Mouse (Mus musculus): ENCODE measurements around the gene Cyp2b19. TPM values are rescaled to one million over a fixed set of nuclear protein-coding genes. Genes with fewer than 3 reads are reported as not detected.

Gene Cyp2b19
- 0.46 and 0.82 TPM in 2 replicates for polyA plus RNA-seq (2014; fragmentation: Nextera tagmentation; extraction: Ambion mirVana)

- WGBS = 83% methylated on average over 2 of the region's 2 CpGs
- H3K36me3 ChIP-seq (ENCODE audit: control insufficient read depth, insufficient read depth, low read length) = no peaks in the 10 kb centered on the region
- H3K9me3 ChIP-seq (ENCODE audit: control insufficient read depth, low read length) = no peaks in the 10 kb centered on the region
- no peak within 1 kb of the TSS for H3K27ac ChIP-seq (ENCODE audit: low read depth, low read length)
- no peak within 1 kb of the TSS for H3K4me3 ChIP-seq (ENCODE audit: low read depth, low read length)
- H3K4me2 ChIP-seq (ENCODE audit: low read depth, low read length) = no peak within 1 kb of the TSS
- H3K9ac ChIP-seq (replicated peaks; ENCODE audit: low read depth, low read length) = no peak within 1 kb of the TSS
- H3K4me1 ChIP-seq (ENCODE audit: control insufficient read depth, insufficient read depth, low read length) = no peaks in the 10 kb centered on the region
- ATAC-seq (ENCODE audit: low read depth) = no peak
- no peaks in the 10 kb centered on the region for H3K27me3 ChIP-seq (ENCODE audit: control insufficient read depth, insufficient read depth, low read length)
Observed at GRCm38 (mm10) chr7:26756842-26757241, at the start of gene Cyp2b19. TSS of gene Cyp2b19 (plus strand) at chr7:26757142.

- Histone ChIP-seq H3K9me3 (ENCODE audit: control insufficient read depth, low read length) (no peaks in the 10 kb centered on the region), H3K36me3 (ENCODE audit: control insufficient read depth, insufficient read depth, low read length) (no peaks in the 10 kb centered on the region), H3K4me1 (ENCODE audit: control insufficient read depth, insufficient read depth, low read length) (no peaks in the 10 kb centered on the region), H3K27me3 (ENCODE audit: control insufficient read depth, insufficient read depth, low read length) (no peaks in the 10 kb centered on the region), H3K27ac (ENCODE audit: low read depth, low read length) (no peak overlapping the region), H3K9ac (replicated peaks; ENCODE audit: low read depth, low read length) (no peak overlapping the region), H3K4me3 (ENCODE audit: low read depth, low read length) (no peak overlapping the region), H3K4me2 (ENCODE audit: low read depth, low read length) (no peak overlapping the region)
- ATAC-seq (ENCODE audit: low read depth) = no peak
- WGBS = 90% methylated on average over 11 of the region's 11 CpGs
Observed at GRCm38 (mm10) chr7:26711061-26711460, 45.9 kb upstream of the Cyp2b19 start.

DNA sequence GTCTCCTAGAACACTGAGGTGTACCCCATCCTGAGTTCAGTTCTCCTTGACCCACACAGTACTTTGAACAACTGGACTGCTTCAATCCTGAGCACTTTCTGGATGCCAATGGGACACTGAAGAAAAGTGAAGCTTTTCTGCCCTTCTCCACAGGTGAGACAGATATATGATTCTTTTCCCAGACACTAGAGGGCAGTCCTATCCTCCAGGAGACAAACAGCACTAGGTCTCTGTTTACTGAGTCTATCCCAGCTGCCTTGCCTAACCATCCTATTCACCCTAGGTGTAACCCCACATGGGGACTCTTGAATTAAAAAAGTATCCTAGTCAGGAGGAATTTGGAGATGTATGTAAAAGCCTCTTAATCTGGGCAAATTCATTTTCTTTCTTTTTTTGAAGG, 18.0 kb upstream of the Cyp2b19 start:
- Histone ChIP-seq H3K9me3 (ENCODE audit: control insufficient read depth, low read length) (no peaks in the 10 kb centered on the region), H3K9ac (replicated peaks; ENCODE audit: low read depth, low read length) (no peak overlapping the region), H3K27ac (ENCODE audit: low read depth, low read length) (no peak overlapping the region), H3K36me3 (ENCODE audit: control insufficient read depth, insufficient read depth, low read length) (no peaks in the 10 kb centered on the region), H3K4me1 (ENCODE audit: control insufficient read depth, insufficient read depth, low read length) (no peaks in the 10 kb centered on the region), H3K27me3 (ENCODE audit: control insufficient read depth, insufficient read depth, low read length) (no peaks in the 10 kb centered on the region), H3K4me2 (ENCODE audit: low read depth, low read length) (no peak overlapping the region), H3K4me3 (ENCODE audit: low read depth, low read length) (no peak overlapping the region)
- ATAC-seq (ENCODE audit: low read depth) = no peak

DNA sequence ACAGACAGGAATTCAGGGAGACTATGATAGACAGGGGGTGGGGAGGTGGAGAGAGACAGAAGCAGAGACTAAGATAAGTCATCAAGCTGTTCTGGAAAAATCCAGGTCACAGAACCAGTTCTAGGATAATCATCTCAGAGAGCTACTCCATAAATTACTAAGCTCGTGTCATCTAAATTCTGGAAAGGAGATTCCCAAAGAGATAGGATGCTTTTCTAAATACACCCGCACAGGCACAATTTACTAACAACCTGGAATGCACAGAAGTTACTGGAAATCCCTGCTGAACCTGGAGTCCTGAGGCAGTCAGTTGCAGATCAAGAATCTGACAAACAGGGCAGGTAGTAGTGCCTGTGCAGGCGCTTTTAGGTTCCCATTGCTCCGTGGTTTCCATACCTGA, 13.0 kb upstream of the Cyp2b19 start:
- no peak overlapping the region for H3K9ac ChIP-seq (replicated peaks; ENCODE audit: low read depth, low read length)
- no peak overlapping the region for H3K27ac ChIP-seq (ENCODE audit: low read depth, low read length)
- H3K4me2 ChIP-seq (ENCODE audit: low read depth, low read length) = no peak overlapping the region
- no peaks in the 10 kb centered on the region for H3K36me3 ChIP-seq (ENCODE audit: control insufficient read depth, insufficient read depth, low read length)
- no peaks in the 10 kb centered on the region for H3K9me3 ChIP-seq (ENCODE audit: control insufficient read depth, low read length)
- no peak for ATAC-seq (ENCODE audit: low read depth)
- H3K4me1 ChIP-seq (ENCODE audit: control insufficient read depth, insufficient read depth, low read length) = no peaks in the 10 kb centered on the region
- H3K27me3 ChIP-seq (ENCODE audit: control insufficient read depth, insufficient read depth, low read length) = no peaks in the 10 kb centered on the region
- WGBS = 87% methylated on average over 4 of the region's 4 CpGs
- no peak overlapping the region for H3K4me3 ChIP-seq (ENCODE audit: low read depth, low read length)

- Histone ChIP-seq H3K27ac (ENCODE audit: low read depth, low read length) (no peak overlapping the region), H3K36me3 (ENCODE audit: control insufficient read depth, insufficient read depth, low read length) (no peaks in the 10 kb centered on the region), H3K9ac (replicated peaks; ENCODE audit: low read depth, low read length) (no peak overlapping the region), H3K27me3 (ENCODE audit: control insufficient read depth, insufficient read depth, low read length) (no peaks in the 10 kb centered on the region), H3K4me3 (ENCODE audit: low read depth, low read length) (no peak overlapping the region), H3K4me1 (ENCODE audit: control insufficient read depth, insufficient read depth, low read length) (no peaks in the 10 kb centered on the region), H3K9me3 (ENCODE audit: control insufficient read depth, low read length) (no peaks in the 10 kb centered on the region), H3K4me2 (ENCODE audit: low read depth, low read length) (no peak overlapping the region)
- ATAC-seq (ENCODE audit: low read depth) = no peak
- WGBS = 75% methylated on average over 1 of the region's 1 CpGs
Observed at GRCm38 (mm10) chr7:26745486-26745885, 11.5 kb upstream of the Cyp2b19 start.

DNA sequence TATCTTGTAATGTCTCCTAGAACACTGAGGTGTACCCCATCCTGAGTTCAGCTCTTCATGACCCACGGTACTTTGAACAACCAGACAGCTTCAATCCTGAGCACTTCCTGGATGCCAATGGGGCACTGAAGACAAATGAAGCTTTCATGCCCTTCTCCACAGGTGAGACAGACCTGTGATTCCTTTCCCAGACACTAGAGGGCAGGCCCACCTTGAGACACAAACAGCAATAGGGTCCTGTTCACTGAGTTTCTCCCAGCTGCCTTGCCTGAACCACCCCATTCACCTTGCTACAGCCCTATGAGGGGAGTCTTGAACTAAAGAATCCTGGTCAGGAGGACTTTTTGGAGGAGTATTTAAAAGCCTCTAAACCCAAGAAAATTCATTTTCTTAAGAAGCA, 10.1 kb downstream of the Cyp2b19 start:
- Histone ChIP-seq H3K36me3 (ENCODE audit: control insufficient read depth, insufficient read depth, low read length) (no peaks in the 10 kb centered on the region), H3K9me3 (ENCODE audit: control insufficient read depth, low read length) (no peaks in the 10 kb centered on the region), H3K4me3 (ENCODE audit: low read depth, low read length) (no peak overlapping the region), H3K9ac (replicated peaks; ENCODE audit: low read depth, low read length) (no peak overlapping the region), H3K27ac (ENCODE audit: low read depth, low read length) (no peak overlapping the region), H3K4me2 (ENCODE audit: low read depth, low read length) (no peak overlapping the region), H3K4me1 (ENCODE audit: control insufficient read depth, insufficient read depth, low read length) (no peaks in the 10 kb centered on the region), H3K27me3 (ENCODE audit: control insufficient read depth, insufficient read depth, low read length) (no peaks in the 10 kb centered on the region)
- no peak for ATAC-seq (ENCODE audit: low read depth)
- 53% methylated on average over 1 of the region's 1 CpGs for WGBS

DNA sequence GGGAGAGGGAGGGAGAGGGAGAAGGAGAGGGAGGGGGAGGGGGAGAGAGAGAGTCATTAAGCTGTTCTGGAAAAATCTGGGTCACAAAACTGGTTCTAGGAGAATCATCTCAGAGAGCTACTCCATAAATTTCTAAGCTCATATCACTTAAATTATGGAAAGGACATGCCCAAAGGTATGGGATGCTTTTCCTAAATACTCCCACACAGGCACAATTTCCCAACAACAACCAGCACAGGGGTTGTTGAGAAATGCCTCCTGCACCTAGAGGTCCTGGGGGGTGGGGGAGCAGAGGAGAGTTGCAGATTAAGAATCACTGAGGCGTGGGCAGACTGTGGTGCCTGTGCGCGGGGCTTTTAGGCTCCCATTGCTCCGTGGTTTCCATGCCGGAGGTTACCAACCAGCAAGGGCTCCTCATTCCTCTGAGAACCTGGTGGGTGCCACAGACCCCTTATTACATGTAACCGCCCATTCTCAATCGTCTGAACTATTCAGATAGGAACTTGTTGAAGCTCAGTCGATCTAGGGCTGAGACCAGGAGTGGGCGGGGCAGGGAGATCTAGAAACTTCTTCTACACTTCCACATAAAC, 13.0 kb downstream of the Cyp2b19 start:
- 87% methylated on average over 9 of the region's 9 CpGs for WGBS
- H3K9me3 ChIP-seq (ENCODE audit: control insufficient read depth, low read length) = no peaks in the 10 kb centered on the region
- no peak for ATAC-seq (ENCODE audit: low read depth)

GRCm38 (mm10) chr7:26772866-26773586, 16.1 kb downstream of the Cyp2b19 start:
- H3K4me1 ChIP-seq (ENCODE audit: control insufficient read depth, insufficient read depth, low read length) = no peaks in the 10 kb centered on the region
- H3K27ac ChIP-seq (ENCODE audit: low read depth, low read length) = no peak overlapping the region
- WGBS = 77% methylated on average over 3 of the region's 3 CpGs
- H3K9ac ChIP-seq (replicated peaks; ENCODE audit: low read depth, low read length) = no peak overlapping the region
- H3K9me3 ChIP-seq (ENCODE audit: control insufficient read depth, low read length) = no peaks in the 10 kb centered on the region
- no peaks in the 10 kb centered on the region for H3K36me3 ChIP-seq (ENCODE audit: control insufficient read depth, insufficient read depth, low read length)
- no peak overlapping the region for H3K4me3 ChIP-seq (ENCODE audit: low read depth, low read length)
- H3K27me3 ChIP-seq (ENCODE audit: control insufficient read depth, insufficient read depth, low read length) = no peaks in the 10 kb centered on the region
- H3K4me2 ChIP-seq (ENCODE audit: low read depth, low read length) = no peak overlapping the region
- ATAC-seq (ENCODE audit: low read depth) = no peak

More for the DNA sequence above, 13.0 kb downstream of the Cyp2b19 start:
- Histone ChIP-seq H3K27me3 (ENCODE audit: control insufficient read depth, insufficient read depth, low read length) (no peaks in the 10 kb centered on the region), H3K4me3 (ENCODE audit: low read depth, low read length) (no peak overlapping the region), H3K9ac (replicated peaks; ENCODE audit: low read depth, low read length) (no peak overlapping the region), H3K4me2 (ENCODE audit: low read depth, low read length) (no peak overlapping the region), H3K4me1 (ENCODE audit: control insufficient read depth, insufficient read depth, low read length) (no peaks in the 10 kb centered on the region), H3K36me3 (ENCODE audit: control insufficient read depth, insufficient read depth, low read length) (no peaks in the 10 kb centered on the region), H3K27ac (ENCODE audit: low read depth, low read length) (no peak overlapping the region)

DNA sequence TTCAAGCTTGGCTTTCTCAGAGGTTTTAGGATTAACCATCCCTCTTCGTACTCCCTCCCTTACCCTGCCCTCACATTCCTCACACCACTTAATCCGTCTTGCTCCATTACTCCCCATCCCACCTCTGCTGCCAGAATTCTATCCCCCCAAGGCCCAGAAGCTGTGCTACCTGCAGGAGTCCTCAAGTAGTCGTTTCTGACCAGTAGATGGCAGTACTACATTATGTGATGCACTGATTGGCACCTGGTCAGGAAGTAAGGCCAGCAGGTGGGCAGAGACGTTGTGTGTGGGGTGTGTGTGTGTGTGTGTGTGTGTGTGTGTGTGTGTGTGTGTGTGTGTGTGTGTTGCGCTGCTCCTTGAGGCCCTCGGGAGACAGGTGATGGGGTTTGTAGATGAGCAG, 18.9 kb downstream of the Cyp2b19 start:
- ATAC-seq (ENCODE audit: low read depth) = no peak; the same call in 1 of the 2 replicates
- Histone ChIP-seq H3K36me3 (ENCODE audit: control insufficient read depth, insufficient read depth, low read length) (no peaks in the 10 kb centered on the region), H3K9me3 (ENCODE audit: control insufficient read depth, low read length) (no peaks in the 10 kb centered on the region), H3K4me1 (ENCODE audit: control insufficient read depth, insufficient read depth, low read length) (no peaks in the 10 kb centered on the region), H3K27ac (ENCODE audit: low read depth, low read length) (no peak overlapping the region), H3K9ac (replicated peaks; ENCODE audit: low read depth, low read length) (no peak overlapping the region), H3K4me2 (ENCODE audit: low read depth, low read length) (no peak overlapping the region), H3K27me3 (ENCODE audit: control insufficient read depth, insufficient read depth, low read length) (no peaks in the 10 kb centered on the region), H3K4me3 (ENCODE audit: low read depth, low read length) (no peak overlapping the region)
- WGBS = 25% methylated on average over 6 of the region's 6 CpGs
